Mouse (Mus musculus) erythroblast, embryonic 14.5 days (primary cell): ENCODE measurements around the gene Gm10318.

ENCODE experiments used
- GATA1 ChIP-seq: IDR thresholded peaks from 2 replicates; pipeline ENCODE4 v1.6.1; 2012; ENCODE audit warnings: low read length, inconsistent platforms, mixed read lengths
- TAL1 ChIP-seq: IDR thresholded peaks from 3 replicates; pipeline ENCODE4 v1.6.1; 2012; ENCODE audit warnings: low read length, inconsistent platforms, mixed read lengths

- TF ChIP-seq GATA1 (no peak), TAL1 (no peak)
Measured at GRCm38 (mm10) chr10:77804095-77804494, 48.6 kb upstream of the Gm10318 start.
